Mouse (Mus musculus) adrenal gland, adult 8-10 months (tissue): ENCODE results near the gene Hspa12a. TPM values are rescaled to one million over a fixed set of nuclear protein-coding genes. Genes with fewer than 3 reads are reported as not detected.

Experiments
- microRNA-seq, 2 experiments: library from miRNA; unstranded; fragments of <30 nt; microRNA quantifications; one replicate each; pipeline ENCODE4 v1.2.0; 2022
- total RNA-seq, 4 experiments: library from RNA; stranded (reverse); gene quantifications; 2 replicates each; pipeline ENCODE4 v1.2.4; 2022

The Hspa12a gene
- total RNA-seq, 4 experiments from 2014 or later: 90.2 to 190 (median 131) TPM

Small RNA genes within 50 kb of the gene (microRNA-seq; reads per million reads assigned to microRNA genes)
- gene Mir3086: 5.5 to 7.4 reads per million in 2 experiments

Other genes starting within 250 kb of the Hspa12a start
- gene Pnliprp1, start 214.8 kb downstream of the Hspa12a start, total RNA-seq: not detected
- gene Pnliprp2, start 183.9 kb downstream of the Hspa12a start, total RNA-seq: not detected
- gene 1700019N19Rik, start 149.2 kb downstream of the Hspa12a start, total RNA-seq: under 1 TPM in 1 of 4 experiments, not detected in 3; 0.28 TPM
- gene Eno4, start 229 bp downstream of the Hspa12a start, total RNA-seq: under 1 TPM; 0.24 to 0.71 (median 0.29) TPM
- 10 to 100 TPM; 18.8 to 31.5 (median 25.7) TPM for gene Shtn1, start 132.4 kb upstream of the Hspa12a start, total RNA-seq
- not detected for gene Vax1, start 226.4 kb upstream of the Hspa12a start, total RNA-seq